Comparison of ENCODE assay signal across 18 mouse cellular contexts in the genomic region with DNA sequence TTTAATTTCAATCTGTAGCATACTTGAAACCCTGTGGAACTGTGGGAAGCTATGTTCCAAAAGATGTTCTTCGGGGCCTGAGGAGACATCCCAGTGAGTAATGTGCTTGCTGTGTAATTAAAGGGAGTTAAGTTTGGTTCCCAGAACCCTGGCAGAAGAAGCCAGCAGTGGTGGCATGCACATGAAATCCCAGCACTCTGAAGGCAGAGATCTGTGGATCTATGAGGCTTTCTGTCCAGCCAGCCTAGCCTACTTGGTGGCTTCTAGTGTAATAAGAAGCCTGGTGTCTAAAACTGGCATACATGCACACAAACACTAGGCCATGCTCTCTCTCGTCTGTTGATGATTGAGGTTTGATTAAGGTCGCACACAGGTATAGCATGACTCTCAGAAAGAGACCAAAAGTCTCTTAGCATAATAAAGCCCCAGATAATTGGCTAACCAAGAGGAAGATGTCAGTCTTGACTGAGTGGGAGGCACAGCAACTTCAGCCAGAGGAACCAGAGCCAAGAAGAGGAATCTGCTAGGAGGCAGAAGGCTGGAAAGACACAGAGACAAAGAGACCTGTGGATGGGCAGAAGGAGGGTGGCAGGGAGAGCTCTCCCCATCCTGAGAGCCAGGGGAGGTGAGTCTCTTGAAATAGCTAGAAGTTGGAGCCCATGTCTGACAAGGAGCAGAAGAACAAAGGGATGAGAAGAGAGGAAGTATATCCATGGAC. TPM values are rescaled to one million over a fixed set of nuclear protein-coding genes. Genes with fewer than 3 reads are reported as not detected.
"Had no signal": no experiment of that assay in that cellular context is flagged by ENCODE, and none has a peak within 500 bp of the region (broad histone marks: within the 10 kb centered on the region; RNA-seq: fewer than 3 reads in every experiment).

No protein-coding gene starts in this region.

- H3K27ac ChIP-seq: liver, embryonic 13.5 days; macrophage had no signal

- H3K9ac ChIP-seq: kidney, embryonic 15.5 days; liver, embryonic 13.5 days; lung, embryonic 15.5 days had no signal

- H3K36me3 ChIP-seq: liver, embryonic 13.5 days had no signal

- H3K9me3 ChIP-seq: kidney, embryonic 15.5 days; liver, embryonic 13.5 days; lung, embryonic 15.5 days had no signal

- DNase-seq: kidney, adult 11 months; kidney, adult 8-10 months; kidney, postnatal 10 days; kidney, postnatal 36 days; left cerebral cortex, postnatal 4 days; liver, embryonic 13.5 days; midbrain, embryonic 14.5 days; thymus, adult 18-20 months; thymus, postnatal 36 days had no signal

- H3K4me3 ChIP-seq: kidney, embryonic 15.5 days; liver, embryonic 13.5 days; lung, embryonic 15.5 days had no signal

- H3K4me2 ChIP-seq: kidney, embryonic 15.5 days; liver, embryonic 13.5 days; lung, embryonic 15.5 days had no signal

- H3K27me3 ChIP-seq: kidney, embryonic 15.5 days; liver, embryonic 13.5 days; lung, embryonic 15.5 days had no signal

- H3K4me1 ChIP-seq: kidney, embryonic 15.5 days; liver, embryonic 13.5 days had no signal

RNA-seq across cellular contexts. Expression of a gene that starts 11.9 kb away (rescaled TPM):
- polyA plus RNA-seq: liver, adult 2 months; liver, embryonic 16.5 days; macrophage; neural tube, embryonic 11.5 days; small intestine, adult 2 months; testis, adult 2 months; urinary bladder, adult 2 months had no signal
